Mouse (Mus musculus): ENCODE measurements around the gene Vwa1. TPM values are rescaled to one million over a fixed set of nuclear protein-coding genes. Genes with fewer than 3 reads are reported as not detected.

Vwa1 gene
- polyA plus RNA-seq (2012; rRNA removed): 18.5 and 19.0 TPM in 2 replicates

GRCm38 (mm10) chr4:155774280-155774754 lies at the start of gene Vwa1:
Vwa1 (minus strand) TSS chr4:155774698.

GRCm38 (mm10) chr4:155811929-155812664 lies 37.6 kb upstream of the Vwa1 start, which contains the start of gene Ccnl2:
Ccnl2 (plus strand) TSS chr4:155812489.

GRCm38 (mm10) chr4:155802741-155803339 lies 28.3 kb upstream of the Vwa1 start, which contains the start of gene Mrpl20:
Mrpl20 (plus strand) TSS chr4:155802878.

GRCm38 (mm10) chr4:155790021-155790489 lies 15.6 kb upstream of the Vwa1 start, which contains the start of gene Ankrd65:
Ankrd65 (plus strand) TSS chr4:155790439.

GRCm38 (mm10) chr4:155785819-155786218 lies 11.3 kb upstream of the Vwa1 start, which contains the start of gene Tmem88b:
Tmem88b (minus strand) TSS chr4:155785874.

GRCm38 (mm10) chr4:155760613-155761355 lies 13.7 kb downstream of the Vwa1 start, which contains the start of gene Atad3a:
Atad3a (minus strand) TSS chr4:155761093.

GRCm38 (mm10) chr4:155734350-155734941 lies 40.1 kb downstream of the Vwa1 start, which contains the start of gene Tmem240:
Tmem240 (plus strand) TSS chr4:155734800.

Other genes starting within 250 kb of the Vwa1 start
- gene Nadk, start 212.3 kb downstream of the Vwa1 start, polyA plus RNA-seq (2012; rRNA removed): 80.8 and 92.1 TPM in 2 replicates
- 15.5 and 15.9 TPM in 2 replicates for gene Slc35e2, start 173.3 kb downstream of the Vwa1 start, polyA plus RNA-seq (2012; rRNA removed)
- gene Cdk11b, start 149.8 kb downstream of the Vwa1 start, polyA plus RNA-seq (2012; rRNA removed): 56.1 and 63.3 TPM in 2 replicates
- gene Gm10563, start 129.3 kb downstream of the Vwa1 start, polyA plus RNA-seq (2012; rRNA removed): not detected in 2 replicates
- 9.1 and 13.0 TPM in 2 replicates for gene Mmp23, start 121.3 kb downstream of the Vwa1 start, polyA plus RNA-seq (2012; rRNA removed)
- 91.5 and 97.1 TPM in 2 replicates for gene Mib2, start 105.5 kb downstream of the Vwa1 start, polyA plus RNA-seq (2012; rRNA removed)
- 22.4 and 26.6 TPM in 2 replicates for gene Fndc10, start 80.4 kb downstream of the Vwa1 start, polyA plus RNA-seq (2012; rRNA removed)
- gene Ssu72, start 69.9 kb downstream of the Vwa1 start, polyA plus RNA-seq (2012; rRNA removed): 122 and 133 TPM in 2 replicates
- gene Tmem240, start 39.9 kb downstream of the Vwa1 start, polyA plus RNA-seq (2012; rRNA removed): 26.3 and 28.4 TPM in 2 replicates
- gene Atad3a, start 13.6 kb downstream of the Vwa1 start, polyA plus RNA-seq (2012; rRNA removed): 107 TPM in 2 replicates
- gene Tmem88b, start 11.2 kb upstream of the Vwa1 start, polyA plus RNA-seq (2012; rRNA removed): 0.98 and 1.3 TPM in 2 replicates
- gene Ankrd65, start 15.7 kb upstream of the Vwa1 start, polyA plus RNA-seq (2012; rRNA removed): 0.06 TPM in 1 of 2 replicates, not detected in the other
- gene Mrpl20, start 28.2 kb upstream of the Vwa1 start, polyA plus RNA-seq (2012; rRNA removed): 121 and 130 TPM in 2 replicates
- 221 and 226 TPM in 2 replicates for gene Ccnl2, start 37.8 kb upstream of the Vwa1 start, polyA plus RNA-seq (2012; rRNA removed)
- 107 and 111 TPM in 2 replicates for gene Aurkaip1, start 56.6 kb upstream of the Vwa1 start, polyA plus RNA-seq (2012; rRNA removed)
- gene Mxra8, start 65.0 kb upstream of the Vwa1 start, polyA plus RNA-seq (2012; rRNA removed): 46.6 and 77.3 TPM in 2 replicates
- gene Dvl1, start 72.7 kb upstream of the Vwa1 start, polyA plus RNA-seq (2012; rRNA removed): 149 and 150 TPM in 2 replicates
- gene Tas1r3, start 88.7 kb upstream of the Vwa1 start, polyA plus RNA-seq (2012; rRNA removed): 0.53 and 0.79 TPM in 2 replicates
- gene Cptp, start 94.7 kb upstream of the Vwa1 start, polyA plus RNA-seq (2012; rRNA removed): 20.1 and 21.9 TPM in 2 replicates
- gene Ints11, start 94.8 kb upstream of the Vwa1 start, polyA plus RNA-seq (2012; rRNA removed): 67.9 and 76.2 TPM in 2 replicates
- 87.2 and 88.3 TPM in 2 replicates for gene Pusl1, start 117.1 kb upstream of the Vwa1 start, polyA plus RNA-seq (2012; rRNA removed)
- 101 and 108 TPM in 2 replicates for gene Acap3, start 117.1 kb upstream of the Vwa1 start, polyA plus RNA-seq (2012; rRNA removed)
- gene Ube2j2, start 169.1 kb upstream of the Vwa1 start, polyA plus RNA-seq (2012; rRNA removed): 117 and 126 TPM in 2 replicates
- 9.6 and 14.8 TPM in 2 replicates for gene C1qtnf12, start 187.6 kb upstream of the Vwa1 start, polyA plus RNA-seq (2012; rRNA removed)
- gene B3galt6, start 218.0 kb upstream of the Vwa1 start, polyA plus RNA-seq (2012; rRNA removed): 15.3 and 15.5 TPM in 2 replicates
- 57.2 and 69.7 TPM in 2 replicates for gene Sdf4, start 218.2 kb upstream of the Vwa1 start, polyA plus RNA-seq (2012; rRNA removed)
- gene Tnfrsf4, start 239.1 kb upstream of the Vwa1 start, polyA plus RNA-seq (2012; rRNA removed): 3.8 and 3.9 TPM in 2 replicates